Mouse (Mus musculus) bone marrow macrophage, adult 2 months (primary cell): Measurements from ENCODE around the gene Aicda.

Experiments
- CTCF ChIP-seq: IDR thresholded peaks from 2 replicates; pipeline ENCODE4 v1.5.1; 2012; ENCODE audit warnings: low read depth, mild to moderate bottlenecking, low read length, moderate library complexity
- POLR2A ChIP-seq: IDR thresholded peaks from 2 replicates; pipeline ENCODE4 v1.6.1; 2012; ENCODE audit warnings: mild to moderate bottlenecking, low read depth, low read length, borderline replicate concordance

DNA sequence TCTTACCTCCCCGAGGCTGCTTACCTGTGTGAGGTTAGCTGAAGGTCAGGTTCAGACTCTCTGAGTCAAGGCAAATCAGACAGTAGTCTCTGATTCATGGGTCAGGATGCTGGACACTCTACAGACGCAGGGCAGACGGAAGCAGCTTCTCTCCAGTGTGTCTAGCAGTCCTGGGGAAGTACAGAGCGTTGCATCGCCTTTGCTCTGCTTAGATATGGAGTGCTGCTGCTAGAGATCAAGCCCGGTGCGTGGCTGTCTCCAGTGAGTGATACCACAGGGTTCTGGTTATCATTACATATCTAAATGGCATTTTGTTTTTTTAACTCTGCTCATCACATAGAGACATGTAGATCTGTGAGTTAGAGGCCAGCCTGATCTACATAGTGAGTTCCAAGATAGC lies 43.0 kb downstream of the Aicda start:
- no peak for TF ChIP-seq CTCF
- no peak for TF ChIP-seq POLR2A
